Mouse (Mus musculus) midbrain, postnatal 0 days (tissue): Measurements from ENCODE around the gene Sugt1. TPM values are rescaled to one million over a fixed set of nuclear protein-coding genes. Genes with fewer than 3 reads are reported as not detected.

Experiments used
- ATAC-seq: fragments of 200-750 bp; cut with Nextera tagmentation; 2 replicates; pipeline ENCODE4 v1.8.0; 2017; ENCODE audit warnings: moderate number of reproducible peaks, mild to moderate bottlenecking, moderate TSS enrichment, moderate library complexity; ENCODE audit not compliant: low FRiP score
- DNase-seq: peaks from one replicate; pipeline ENCODE4 v3.0.0-alpha.2; 2015; ENCODE audit warnings: low spot score
- H3K27ac ChIP-seq: fragments of 300-500 bp; sonication (generic); 2 replicates; pipeline ENCODE4 v1.5.1; 2014; ENCODE audit warnings: low read depth, mild to moderate bottlenecking, low read length, mixed read lengths
- H3K27me3 ChIP-seq: fragments of 300-500 bp; sonication (generic); 2 replicates; pipeline ENCODE4 v1.6.1; 2014; ENCODE audit warnings: low read length, control low read depth, mixed read lengths; ENCODE audit not compliant: insufficient read depth
- H3K36me3 ChIP-seq: fragments of 300-500 bp; sonication (generic); 2 replicates; pipeline ENCODE4 v1.6.1; 2014; ENCODE audit warnings: low read length, control low read depth, mixed read lengths; ENCODE audit not compliant: insufficient read depth
- H3K4me1 ChIP-seq: fragments of 300-500 bp; sonication (generic); 2 replicates; pipeline ENCODE4 v1.6.1; 2014; ENCODE audit warnings: mild to moderate bottlenecking, control low read depth, antibody characterized with exemption, low read length, mixed read lengths; ENCODE audit not compliant: insufficient read depth
- H3K4me2 ChIP-seq: fragments of 300-500 bp; sonication (generic); 2 replicates; pipeline ENCODE4 v1.6.1; 2014; ENCODE audit warnings: low read depth, mild to moderate bottlenecking, low read length, mixed read lengths; ENCODE audit not compliant: poor library complexity, severe bottlenecking
- H3K4me3 ChIP-seq: fragments of 300-500 bp; sonication (generic); 2 replicates; pipeline ENCODE4 v1.5.1; 2014; ENCODE audit warnings: low read depth, mild to moderate bottlenecking, low read length, moderate library complexity
- H3K9ac ChIP-seq: fragments of 300-500 bp; sonication (generic); replicated peaks from 2 replicates; pipeline ENCODE4 v1.6.1; 2014; ENCODE audit warnings: mild to moderate bottlenecking, low read length, moderate library complexity, mixed read lengths; ENCODE audit not compliant: poor library complexity, severe bottlenecking
- H3K9me3 ChIP-seq: fragments of 300-500 bp; sonication (generic); 2 replicates; pipeline ENCODE4 v1.6.1; 2016; ENCODE audit warnings: low read length, control low read depth
- CTCF ChIP-seq: IDR thresholded peaks from 2 replicates; pipeline ENCODE4 v1.5.1; 2016; ENCODE audit warnings: antibody characterized with exemption, mild to moderate bottlenecking
- WGBS: fragments of 180-500 bp; shearing (Covaris S2); extraction: QIAGEN DNeasy Blood & Tissue Kit; methylation state at CpG from one replicate; pipeline ENCODE4 v1.1.7; 2014; 5-methylcytosine and 5-hydroxymethylcytosine counted together
- polyA plus RNA-seq: library from polyadenylated mRNA; unstranded; fragments of >200 nt; fragmentation: Nextera tagmentation; extraction: Ambion mirVana; gene quantifications from 2 replicates; pipeline ENCODE4 v1.2.1, GENCODE M21; 2015
- total RNA-seq: library from RNA; depleted of rRNA; stranded (reverse); fragments of >200 nt; gene quantifications from 2 replicates; pipeline ENCODE4 v1.2.3, GENCODE M21; 2014

Sugt1 gene
- total and polyA plus RNA-seq, 2 experiments from 2014 or later, result 19.1 to 86.0 TPM

- Histone ChIP-seq H3K36me3 (no peaks in the 10 kb centered on the region), H3K9me3 (no peaks in the 10 kb centered on the region), H3K4me2 (no peak overlapping the region), H3K27ac (no peak overlapping the region), H3K27me3 (no peaks in the 10 kb centered on the region), H3K4me3 (no peak overlapping the region), H3K9ac (no peak overlapping the region), H3K4me1 (no peaks in the 10 kb centered on the region)
- DNase-seq (no peak), ATAC-seq (no peak)
- 75% methylated on average over 4 of the region's 4 CpGs for WGBS
- no peak for TF ChIP-seq CTCF
These were observed 49.3 kb downstream of the Sugt1 start for GRCm38 (mm10) chr14:79636814-79637213.

- ATAC-seq (no peak), DNase-seq (no peak)
- no peak overlapping the region for H3K27ac ChIP-seq
- H3K9me3 ChIP-seq, result no peaks in the 10 kb centered on the region
- no peak overlapping the region for H3K9ac ChIP-seq
- no peak overlapping the region for H3K4me2 ChIP-seq
- peaks cover 6% of the 10 kb centered on the region; the same call in 1 of the 2 replicates for H3K4me1 ChIP-seq
- TF ChIP-seq CTCF, result no peak
- WGBS, result 85% methylated on average over 9 of the region's 9 CpGs
- no peaks in the 10 kb centered on the region for H3K27me3 ChIP-seq
- H3K36me3 ChIP-seq, result no peaks in the 10 kb centered on the region
- H3K4me3 ChIP-seq, result no peak overlapping the region
These were observed 54.6 kb downstream of the Sugt1 start for GRCm38 (mm10) chr14:79642063-79642462.

- Histone ChIP-seq H3K27me3 (no peaks in the 10 kb centered on the region), H3K36me3 (no peaks in the 10 kb centered on the region), H3K4me3 (no peak overlapping the region), H3K4me1 (peaks cover 6% of the 10 kb centered on the region; the same call in 1 of the 2 replicates), H3K9me3 (no peaks in the 10 kb centered on the region), H3K27ac (no peak overlapping the region), H3K4me2 (peak overlapping the region; percentile 4; the same call in 1 of the 2 replicates), H3K9ac (no peak overlapping the region)
- ATAC-seq, result no peak
- no peak for TF ChIP-seq CTCF
- WGBS, result 35% methylated on average over 11 of the region's 11 CpGs
- no peak for DNase-seq
These were observed 57.9 kb downstream of the Sugt1 start for GRCm38 (mm10) chr14:79645378-79645777.

GRCm38 (mm10) chr14:79649680-79650079 is 62.2 kb downstream of the Sugt1 start:
- WGBS, result 71% methylated on average over 3 of the region's 3 CpGs
- Histone ChIP-seq H3K36me3 (no peaks in the 10 kb centered on the region), H3K4me1 (peaks cover 6% of the 10 kb centered on the region; the same call in 1 of the 2 replicates), H3K9ac (no peak overlapping the region), H3K4me3 (no peak overlapping the region), H3K27ac (no peak overlapping the region), H3K9me3 (no peaks in the 10 kb centered on the region), H3K4me2 (no peak overlapping the region), H3K27me3 (no peaks in the 10 kb centered on the region)
- TF ChIP-seq CTCF, result no peak
- ATAC-seq (no peak), DNase-seq (no peak)

GRCm38 (mm10) chr14:79652654-79653053 is 65.2 kb downstream of the Sugt1 start:
- Histone ChIP-seq H3K9me3 (no peaks in the 10 kb centered on the region), H3K27me3 (no peaks in the 10 kb centered on the region), H3K9ac (no peak overlapping the region), H3K4me1 (no peaks in the 10 kb centered on the region), H3K36me3 (no peaks in the 10 kb centered on the region), H3K4me3 (no peak overlapping the region), H3K27ac (no peak overlapping the region), H3K4me2 (no peak overlapping the region)
- DNase-seq (no peak), ATAC-seq (no peak)
- TF ChIP-seq CTCF, result no peak
- WGBS, result 84% methylated on average over 4 of the region's 4 CpGs

GRCm38 (mm10) chr14:79658286-79658685 is 70.8 kb downstream of the Sugt1 start:
- Histone ChIP-seq H3K4me1 (no peaks in the 10 kb centered on the region), H3K4me2 (no peak overlapping the region), H3K27ac (peak overlapping the region; percentile 26; the same call in 1 of the 2 replicates), H3K4me3 (no peak overlapping the region), H3K9me3 (no peaks in the 10 kb centered on the region), H3K36me3 (no peaks in the 10 kb centered on the region), H3K9ac (no peak overlapping the region), H3K27me3 (no peaks in the 10 kb centered on the region)
- TF ChIP-seq CTCF, result no peak
- DNase-seq, result peak; percentile 44
- WGBS, result 61% methylated on average over 5 of the region's 5 CpGs
- ATAC-seq, result peak; percentile 57; the same call in 1 of the 2 replicates
